Comparison of ENCODE assay signal across 8 mouse cellular contexts in the genomic region with DNA sequence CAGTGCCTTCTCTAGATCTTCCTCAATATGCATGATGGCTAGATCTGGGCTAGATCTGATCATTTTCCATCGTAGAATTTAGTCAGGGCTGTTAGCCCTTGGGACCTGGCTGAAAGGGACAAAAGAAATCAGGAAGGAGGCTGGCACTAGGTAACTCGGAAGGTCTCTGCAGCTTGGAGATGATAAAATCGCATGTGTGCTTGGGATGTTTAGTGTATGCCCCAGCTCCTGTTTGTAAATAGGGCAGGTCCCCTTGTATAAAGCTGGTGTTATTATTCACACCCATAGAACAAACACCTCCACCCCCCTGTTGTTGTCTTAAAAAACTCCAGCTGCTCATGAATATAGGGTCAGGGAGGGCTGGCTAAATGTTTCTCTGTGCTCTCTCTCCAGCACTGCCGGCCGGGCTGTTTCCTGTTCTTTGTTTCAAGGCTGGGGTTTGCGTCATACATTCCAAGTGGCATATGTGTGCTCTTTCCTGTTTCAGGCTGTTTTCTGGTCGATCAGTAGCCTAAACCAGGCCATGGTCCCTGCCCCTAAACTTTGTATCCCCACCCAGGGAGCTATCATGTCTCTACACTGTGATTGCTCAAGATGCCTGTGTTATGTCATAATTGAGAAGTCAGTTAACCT. TPM values are rescaled to one million over a fixed set of nuclear protein-coding genes. Genes with fewer than 3 reads are reported as not detected.
A peak's percentile ranks its signal among the peaks of the same experiment; 100 is the strongest.
DNase-seq lines count a peak whose midpoint lies in the region; ATAC-seq and TF ChIP-seq lines count a peak whose summit lies in the region.

No protein-coding gene starts in this region.

- TF ChIP-seq POLR2A in cortical plate, adult 2 months (IDR thresholded peaks at IDR 0.05; ENCODE audit: extremely low read depth, insufficient read depth, low read length) = no peak
- TF ChIP-seq POLR2A in kidney, adult 2 months (IDR thresholded peaks at IDR 0.05; ENCODE audit: low read depth, low read length) = no peak
- no peak for TF ChIP-seq POLR2A in olfactory bulb, adult 2 months (IDR thresholded peaks at IDR 0.05; ENCODE audit: insufficient read depth, low read depth, low read length)

- no peaks in the 10 kb centered on the region for H3K27me3 ChIP-seq in kidney, adult 2 months (replicated peaks; ENCODE audit: control insufficient read depth, insufficient read depth, low read length)
- no peaks in the 10 kb centered on the region for H3K27me3 ChIP-seq in lung, embryonic 16.5 days (ENCODE audit: control insufficient read depth, insufficient read depth, low read depth, low read length)

- 2% methylated on average over 7 of the region's 7 CpGs for WGBS in kidney, adult 2 months
- WGBS in lung, embryonic 16.5 days = 2% methylated on average over 7 of the region's 7 CpGs
- WGBS in olfactory bulb, adult 2 months = 40% methylated on average over 7 of the region's 7 CpGs

- no peak for TF ChIP-seq CTCF in cortical plate, adult 2 months (IDR thresholded peaks at IDR 0.05; ENCODE audit: extremely low read depth, insufficient read depth, low read length)
- TF ChIP-seq CTCF in kidney, adult 2 months (conservative IDR thresholded peaks at IDR 0.05; ENCODE audit: insufficient read depth, insufficient read length, low read depth, low read length) = no peak
- no peak for TF ChIP-seq CTCF in olfactory bulb, adult 2 months (IDR thresholded peaks at IDR 0.05; ENCODE audit: insufficient read depth, low read depth, low read length)

- no peaks in the 10 kb centered on the region for H3K9me3 ChIP-seq in lung, embryonic 16.5 days (ENCODE audit: control insufficient read depth, low read length)

- peak overlapping the region; percentile 14 for H3K4me3 ChIP-seq in cortical plate, adult 2 months (ENCODE audit: insufficient read depth, low read length)
- peak overlapping the region; percentile 46 for H3K4me3 ChIP-seq in kidney, adult 2 months (ENCODE audit: insufficient read depth, low read depth, low read length)
- peak overlapping the region; percentile 51 for H3K4me3 ChIP-seq in lung, embryonic 16.5 days (ENCODE audit: low read length)
- no peak overlapping the region for H3K4me3 ChIP-seq in olfactory bulb, adult 2 months (ENCODE audit: insufficient read depth, low read depth, low read length)

- peak; percentile 41 for DNase-seq in spleen, adult 12 weeks (ENCODE audit: low spot score)
- DNase-seq in spleen, postnatal 4 days (ENCODE audit: low spot score in 2 of 2) = no peak
- DNase-seq in heart, adult 9 months (ENCODE audit: low spot score in 2 of 2) = peak; percentile 90 to 93
- DNase-seq in kidney, adult 2 months = peak; percentile 90
- no peak for DNase-seq in cerebellum, postnatal 4 days (ENCODE audit: low spot score in 2 of 2)

- H3K27ac ChIP-seq in cortical plate, adult 2 months (ENCODE audit: insufficient read depth, low read length) = peak overlapping the region; percentile 84
- H3K27ac ChIP-seq in kidney, adult 2 months (ENCODE audit: insufficient read depth, low read depth, low read length) = peak overlapping the region; percentile 96
- H3K27ac ChIP-seq in lung, embryonic 16.5 days (ENCODE audit: low read length) = peak overlapping the region; percentile 96
- H3K27ac ChIP-seq in olfactory bulb, adult 2 months (ENCODE audit: insufficient read depth, low read depth, low read length) = peak overlapping the region; percentile 69

- peak; percentile 11; the same call in 1 of the 2 replicates for ATAC-seq in lung, embryonic 16.5 days (ENCODE audit: low read depth)

- peak overlapping the region; percentile 68 for H3K4me2 ChIP-seq in lung, embryonic 16.5 days (ENCODE audit: low read depth, low read length)

- H3K36me3 ChIP-seq in kidney, adult 2 months (ENCODE audit: control insufficient read depth, insufficient read depth, low read length) = no peaks in the 10 kb centered on the region
- no peaks in the 10 kb centered on the region for H3K36me3 ChIP-seq in lung, embryonic 16.5 days (ENCODE audit: control insufficient read depth, insufficient read depth, low read length)

- peak overlapping the region; percentile 71 for H3K9ac ChIP-seq in lung, embryonic 16.5 days (ENCODE audit: low read length)

- peaks cover 2% of the 10 kb centered on the region; the same call in 1 of the 2 replicates for H3K4me1 ChIP-seq in cortical plate, adult 2 months (ENCODE audit: control insufficient read depth, insufficient read depth, low read length)
- peaks cover 38% of the 10 kb centered on the region for H3K4me1 ChIP-seq in kidney, adult 2 months (ENCODE audit: control insufficient read depth, insufficient read depth, low read length)
- H3K4me1 ChIP-seq in lung, embryonic 16.5 days (replicated peaks; ENCODE audit: control insufficient read depth, insufficient read depth, low read length) = peaks cover 51% of the 10 kb centered on the region
- H3K4me1 ChIP-seq in olfactory bulb, adult 2 months (ENCODE audit: control insufficient read depth, insufficient read depth, low read length) = peaks cover 23% of the 10 kb centered on the region

RNA-seq across cellular contexts. Expression of a gene that starts 2.8 kb away (rescaled TPM):
- polyA plus RNA-seq in cortical plate, adult 2 months (2012; rRNA removed) = 18.7 TPM in 2 replicates
- 46.9 and 47.0 TPM in 2 replicates for polyA plus RNA-seq in kidney, adult 2 months (2012; rRNA removed)
- polyA plus RNA-seq in lung, embryonic 16.5 days (2015; fragmentation: Nextera tagmentation; extraction: Ambion mirVana) = 53.8 and 61.5 TPM in 2 replicates
- not detected in 2 replicates for polyA plus RNA-seq in olfactory bulb, adult 2 months (2012; ENCODE audit: insufficient read depth, insufficient read length, low replicate concordance, missing spikeins)

Comparison
In these comparisons a context has a peak if more than half of its experiments do, and no peak if none do; other contexts are left out.
1. DNase-seq: peak in spleen, adult 12 weeks (single experiment), heart, adult 9 months (2 of 2) and kidney, adult 2 months (single experiment); none in spleen, postnatal 4 days (0 of 2) and cerebellum, postnatal 4 days (0 of 2).
2. Peak in every context shown above with its lines, with median percentiles within 50 percentile points of each other: H3K27ac ChIP-seq.